ENCODE assay signal across 9 mouse cellular contexts in the genomic region with DNA sequence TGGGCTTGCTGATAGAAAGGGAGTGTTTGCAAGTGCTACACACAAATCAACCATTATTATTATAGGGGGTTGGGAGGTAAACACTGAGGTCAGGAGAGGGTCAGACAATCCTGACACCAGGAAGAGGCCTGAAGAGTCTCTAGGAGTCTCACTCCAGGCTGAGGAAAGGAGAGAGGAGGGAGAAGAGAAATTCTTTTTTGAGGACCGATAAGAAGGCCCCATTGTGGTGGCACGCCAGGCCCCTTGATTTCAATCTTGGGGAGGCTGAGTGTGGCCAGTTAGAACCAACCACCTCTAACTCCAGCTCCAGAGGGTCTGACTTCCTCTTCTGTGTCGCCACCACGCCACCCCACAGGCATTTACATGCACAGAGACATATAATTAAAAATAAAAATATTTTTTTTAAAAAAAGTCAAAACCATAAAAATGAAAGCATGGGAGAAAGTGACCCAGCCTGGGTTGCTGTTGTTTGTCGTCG. TPM values are rescaled to one million over a fixed set of nuclear protein-coding genes. Genes with fewer than 3 reads are reported as not detected.
DNase-seq lines count a peak whose midpoint lies in the region; ATAC-seq and TF ChIP-seq lines count a peak whose summit lies in the region.
"Had no signal": no experiment of that assay in that cellular context is flagged by ENCODE, and none has a peak within 500 bp of the region (broad histone marks: within the 10 kb centered on the region; RNA-seq: fewer than 3 reads in every experiment).

No protein-coding gene starts in this region.

- peak overlapping the region; percentile 85; the same call in 1 of the 2 replicates for H3K4me3 ChIP-seq in thymus, adult 2 months (ENCODE audit: control insufficient read depth, insufficient read depth, low read length)
- H3K4me3 ChIP-seq in limb, embryonic 13.5 days: peak overlapping the region; percentile 70
- peak overlapping the region; percentile 67 for H3K4me3 ChIP-seq in stomach, embryonic 14.5 days (ENCODE audit: low read depth, low read length)

- H3K9me3 ChIP-seq in limb, embryonic 13.5 days: no peaks in the 10 kb centered on the region
- H3K9me3 ChIP-seq in stomach, embryonic 14.5 days (ENCODE audit: control insufficient read depth, low read depth, low read length): no peaks in the 10 kb centered on the region

- DNase-seq in embryo, embryonic 10.5 days (ENCODE audit: low spot score): peak; percentile 35
- no peak for DNase-seq in embryo, embryonic 9.5 days (ENCODE audit: extremely low spot score)
- DNase-seq in thymus, adult 2 months: no peak
- no peak for DNase-seq in thymus, postnatal 10 days (ENCODE audit: low spot score in 2 of 2)
- DNase-seq in frontal cortex, postnatal 36 days (ENCODE audit: low spot score in 2 of 2): no peak
- DNase-seq in adrenal gland, adult 8-10 months: no peak

- 19% methylated on average over 6 of the region's 6 CpGs for WGBS in thymus, adult 2 months
- WGBS in limb, embryonic 13.5 days: 18% methylated on average over 6 of the region's 6 CpGs
- 23% methylated on average over 6 of the region's 6 CpGs for WGBS in stomach, embryonic 14.5 days

- peak overlapping the region; percentile 87 for H3K4me2 ChIP-seq in limb, embryonic 13.5 days (replicated peaks)
- peak overlapping the region; percentile 68 for H3K4me2 ChIP-seq in stomach, embryonic 14.5 days (replicated peaks; ENCODE audit: low read depth, low read length)

- peak overlapping the region; percentile 28; the same call in 1 of the 2 replicates for H3K27ac ChIP-seq in thymus, adult 2 months (ENCODE audit: control insufficient read depth, insufficient read depth, low read length)
- H3K27ac ChIP-seq in limb, embryonic 13.5 days: no peak overlapping the region
- peak overlapping the region; percentile 61 for H3K27ac ChIP-seq in stomach, embryonic 14.5 days (ENCODE audit: low read length)

- TF ChIP-seq POLR2A in thymus, adult 2 months (IDR thresholded peaks at IDR 0.05; ENCODE audit: control insufficient read depth, extremely low read depth, insufficient read depth, low read length, poor library complexity): no peak

- ATAC-seq in limb, embryonic 13.5 days (ENCODE audit: low FRiP score, low read depth): no peak
- ATAC-seq in stomach, embryonic 14.5 days (ENCODE audit: insufficient number of reproducible peaks, insufficient read depth, low FRiP score, low read depth): no peak

- no peak for TF ChIP-seq CTCF in thymus, adult 2 months (IDR thresholded peaks at IDR 0.05; ENCODE audit: borderline replicate concordance, control insufficient read depth, extremely low read depth, insufficient read depth, low read length, poor library complexity)

- no peaks in the 10 kb centered on the region for H3K27me3 ChIP-seq in thymus, adult 2 months (ENCODE audit: control insufficient read depth, insufficient read depth, low read length)
- H3K27me3 ChIP-seq in limb, embryonic 13.5 days: peaks cover 4% of the 10 kb centered on the region; the same call in 1 of the 2 replicates
- no peaks in the 10 kb centered on the region for H3K27me3 ChIP-seq in stomach, embryonic 14.5 days (ENCODE audit: control insufficient read depth, insufficient read depth, low read length)

- H3K36me3 ChIP-seq in thymus, adult 2 months (ENCODE audit: control insufficient read depth, insufficient read depth, low read length): no peaks in the 10 kb centered on the region
- H3K36me3 ChIP-seq in limb, embryonic 13.5 days: peaks cover 19% of the 10 kb centered on the region
- H3K36me3 ChIP-seq in stomach, embryonic 14.5 days (ENCODE audit: control insufficient read depth, insufficient read depth, low read length): peaks cover 13% of the 10 kb centered on the region

- peak overlapping the region; percentile 74 for H3K9ac ChIP-seq in limb, embryonic 13.5 days
- no peak overlapping the region for H3K9ac ChIP-seq in stomach, embryonic 14.5 days (replicated peaks; ENCODE audit: low read depth, low read length)

- peaks cover 27% of the 10 kb centered on the region for H3K4me1 ChIP-seq in thymus, adult 2 months (replicated peaks; ENCODE audit: control insufficient read depth, insufficient read depth, low read length)
- H3K4me1 ChIP-seq in limb, embryonic 13.5 days: peaks cover 29% of the 10 kb centered on the region
- H3K4me1 ChIP-seq in stomach, embryonic 14.5 days (ENCODE audit: control insufficient read depth, insufficient read depth, low read length): peaks cover 22% of the 10 kb centered on the region

RNA-seq across cellular contexts. Expression of a gene that starts 0.5 kb away (rescaled TPM):
- polyA plus RNA-seq in thymus, adult 2 months (2012; rRNA removed): 40.8 and 48.0 TPM in 2 replicates
- polyA plus RNA-seq in limb, embryonic 13.5 days (2015; fragmentation: Nextera tagmentation; extraction: Ambion mirVana): 99.8 and 103 TPM in 2 replicates
- 106 and 114 TPM in 2 replicates for polyA plus RNA-seq in stomach, embryonic 14.5 days (2014; fragmentation: Nextera tagmentation; extraction: Ambion mirVana)
- total RNA-seq in adrenal gland, adult 8-10 months (2022): 1 to 10 TPM; 1.6 to 4.4 (median 2.1) TPM
- total RNA-seq: neutrophil, adult 5-6 weeks had no signal

RNA-seq across cellular contexts. Expression of a gene that starts 4.0 kb away (rescaled TPM):
- polyA plus RNA-seq in thymus, adult 2 months (2012; rRNA removed): 0.54 and 0.89 TPM in 2 replicates
- polyA plus RNA-seq in limb, embryonic 13.5 days (2015; fragmentation: Nextera tagmentation; extraction: Ambion mirVana): 0.27 and 0.33 TPM in 2 replicates
- polyA plus RNA-seq in stomach, embryonic 14.5 days (2014; fragmentation: Nextera tagmentation; extraction: Ambion mirVana): 0.11 TPM in 1 of 2 replicates, not detected in the other
- total RNA-seq in adrenal gland, adult 8-10 months (2022): not detected
- total RNA-seq: neutrophil, adult 5-6 weeks had no signal
